Mouse (Mus musculus) kidney, postnatal 10 days (tissue): ENCODE measurements at regions not wholly inside any gene's neighbourhood (a gene's known extent, or its start where the extent isn't known, plus 50 kb on each side); places are given as distances from the start of the nearest gene placed in this dataset.

Experiments used
- DNase-seq: peaks from one replicate; pipeline ENCODE4 v3.0.0; 2021; ENCODE audit warnings: mixed read lengths

GRCm38 (mm10) chr5:101596996-101597395 lies 67.8 kb downstream of the Nkx6-1 start:
- DNase-seq = no peak

- DNase-seq = no peak
Measured at GRCm38 (mm10) chr5:101591236-101591635, 73.6 kb downstream of the Nkx6-1 start.

- no peak for DNase-seq
Measured at GRCm38 (mm10) chr5:101590341-101591124, 74.3 kb downstream of the Nkx6-1 start.

- no peak for DNase-seq
Measured at GRCm38 (mm10) chr5:101572966-101573365, 91.8 kb downstream of the Nkx6-1 start.

- no peak for DNase-seq
Measured at GRCm38 (mm10) chr5:101565770-101566169, 99.0 kb downstream of the Nkx6-1 start.

GRCm38 (mm10) chr5:101560366-101560765 lies 104.4 kb downstream of the Nkx6-1 start:
- DNase-seq = no peak

- peak; percentile 66 for DNase-seq
Measured at GRCm38 (mm10) chr5:101558279-101558987, 106.4 kb downstream of the Nkx6-1 start.

- DNase-seq = no peak
Measured at GRCm38 (mm10) chr5:101557156-101557555, 107.6 kb downstream of the Nkx6-1 start.

GRCm38 (mm10) chr5:101543326-101543725 lies 121.5 kb downstream of the Nkx6-1 start:
- no peak for DNase-seq

- no peak for DNase-seq
Measured at GRCm38 (mm10) chr5:101539818-101540217, 125.0 kb downstream of the Nkx6-1 start.

GRCm38 (mm10) chr5:101539254-101539549 lies 125.6 kb downstream of the Nkx6-1 start:
- no peak for DNase-seq

GRCm38 (mm10) chr5:101538410-101539253 lies 126.2 kb downstream of the Nkx6-1 start:
- no peak for DNase-seq

GRCm38 (mm10) chr5:101537518-101538380 lies 127.0 kb downstream of the Nkx6-1 start:
- DNase-seq = no peak

- DNase-seq = no peak
Measured at GRCm38 (mm10) chr5:101535451-101535850, 129.3 kb downstream of the Nkx6-1 start.

GRCm38 (mm10) chr5:101525346-101525745 lies 139.4 kb downstream of the Nkx6-1 start:
- DNase-seq = peak; percentile 43

- no peak for DNase-seq
Measured at GRCm38 (mm10) chr5:101524670-101525069, 140.1 kb downstream of the Nkx6-1 start.

GRCm38 (mm10) chr5:101523902-101524301 lies 140.9 kb downstream of the Nkx6-1 start:
- DNase-seq = peak; percentile 12

GRCm38 (mm10) chr5:101523490-101523889 lies 141.3 kb downstream of the Nkx6-1 start:
- DNase-seq = no peak

GRCm38 (mm10) chr5:101520935-101521655 lies 143.7 kb downstream of the Nkx6-1 start:
- DNase-seq = no peak

GRCm38 (mm10) chr5:101518791-101519547 lies 145.8 kb downstream of the Nkx6-1 start:
- DNase-seq = no peak

- DNase-seq = no peak
Measured at GRCm38 (mm10) chr5:101497698-101498048, 167.1 kb downstream of the Nkx6-1 start.
